Mouse (Mus musculus): ENCODE measurements around the gene Rbpms2.
"Not testable (repeated sequence)": the region's sequence is repeated elsewhere in the genome, so short reads cannot be mapped to it uniquely, and the experiment has no call there.

Gene Rbpms2

DNA sequence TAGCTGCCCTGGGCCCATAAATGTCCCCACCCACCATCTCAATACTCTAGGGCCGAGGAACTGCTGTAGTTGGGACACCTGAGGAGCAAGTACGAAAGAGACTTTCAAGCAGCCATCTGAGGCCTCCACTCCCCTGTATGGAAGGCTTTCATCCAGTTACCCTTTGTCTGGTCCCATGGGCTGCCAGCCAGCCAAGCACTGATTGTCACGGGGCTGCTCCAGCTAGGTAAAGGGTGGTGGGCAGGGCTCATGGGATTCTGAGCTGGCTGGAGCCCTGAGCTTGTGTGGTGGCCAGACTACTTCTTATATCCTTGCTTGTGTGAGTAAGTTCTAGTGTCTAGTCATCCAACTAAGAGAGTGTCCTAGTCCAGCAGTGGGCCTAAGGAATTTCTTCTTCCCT, 27.8 kb downstream of the Rbpms2 start:
- DNase-seq (ENCODE audit: low spot score) = no peak

DNA sequence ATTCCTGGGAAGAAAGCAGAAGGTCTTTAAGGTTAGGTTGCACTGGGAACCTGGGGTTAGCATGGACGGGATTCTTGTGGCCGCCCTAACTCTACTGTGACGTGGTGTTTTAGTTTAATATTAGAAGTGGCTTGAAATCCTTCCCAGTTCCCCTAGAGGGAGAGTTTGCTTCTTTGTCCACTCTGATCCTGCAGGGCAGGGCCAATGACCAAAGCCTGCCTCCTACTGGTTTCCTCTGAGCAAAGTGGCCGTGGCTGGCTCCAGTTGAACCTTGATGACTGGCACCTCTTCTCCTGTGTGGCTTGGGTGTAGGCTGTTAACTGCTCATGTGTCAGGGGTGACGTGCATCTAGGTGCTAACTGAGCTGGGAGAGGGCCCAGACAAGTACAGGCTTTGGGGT, 31.6 kb downstream of the Rbpms2 start:
- DNase-seq (ENCODE audit: low spot score) = no peak

DNA sequence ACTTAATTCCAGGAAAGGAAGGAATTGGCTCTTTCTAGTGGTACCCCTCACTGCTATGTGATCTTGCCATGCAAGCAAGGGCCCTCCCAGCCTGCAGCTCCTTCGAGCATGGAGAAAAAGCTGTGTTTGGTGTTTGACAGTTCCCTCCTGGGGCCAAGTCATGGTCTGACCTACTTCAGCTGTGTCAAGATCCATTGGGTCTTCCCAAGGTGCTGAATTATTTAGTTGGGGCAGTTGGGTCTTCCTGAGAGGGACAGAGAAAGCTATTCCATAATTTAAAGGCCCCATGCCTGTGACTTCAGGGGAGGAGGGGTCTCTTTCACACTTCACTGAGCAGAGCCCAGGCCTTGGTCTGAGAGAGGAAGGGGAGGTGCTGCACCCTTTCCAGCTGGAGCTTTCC, 32.0 kb downstream of the Rbpms2 start:
- DNase-seq (ENCODE audit: low spot score) = no peak

DNA sequence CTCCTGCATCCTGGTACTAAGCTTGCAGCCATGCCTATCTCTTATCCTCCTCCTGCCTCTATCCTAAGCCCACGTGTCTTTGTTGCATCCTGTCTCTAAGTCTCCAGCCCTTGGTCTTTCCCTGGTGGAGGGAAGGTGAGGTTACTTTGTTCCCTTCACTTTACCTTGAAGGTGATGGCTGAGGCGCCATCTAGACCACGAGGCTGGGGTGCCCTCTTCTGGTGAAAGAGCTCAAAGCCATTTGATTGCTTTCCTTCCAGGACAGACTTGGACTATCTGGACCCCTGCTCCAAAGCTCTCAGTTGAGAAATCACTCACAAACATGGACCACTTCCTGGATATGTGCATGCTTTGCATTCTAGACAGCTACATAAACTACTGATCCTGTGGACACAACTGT, 34.7 kb downstream of the Rbpms2 start:
- peak; percentile 48 for DNase-seq (ENCODE audit: low spot score)

DNA sequence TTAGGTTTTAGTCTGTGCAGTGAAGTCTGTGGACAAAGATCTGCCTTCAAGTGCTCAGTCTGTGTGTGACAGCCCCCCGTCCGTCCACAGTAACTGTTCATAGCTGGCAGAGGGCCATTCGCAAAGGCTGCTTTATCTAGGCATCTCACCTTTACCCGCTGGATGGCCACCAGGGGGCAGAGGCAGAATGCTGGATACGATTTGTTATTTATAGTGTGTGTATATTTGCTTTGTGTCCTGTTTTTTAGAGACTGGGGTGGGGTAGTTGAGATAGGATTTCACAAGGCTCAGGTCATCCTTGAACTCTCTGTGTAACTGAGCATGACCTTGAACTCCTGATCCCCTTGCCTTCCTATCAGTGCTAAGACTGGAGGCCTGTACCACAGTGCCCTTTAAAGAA, 36.6 kb downstream of the Rbpms2 start:
- peak; percentile 48 for DNase-seq (ENCODE audit: low spot score)

DNA sequence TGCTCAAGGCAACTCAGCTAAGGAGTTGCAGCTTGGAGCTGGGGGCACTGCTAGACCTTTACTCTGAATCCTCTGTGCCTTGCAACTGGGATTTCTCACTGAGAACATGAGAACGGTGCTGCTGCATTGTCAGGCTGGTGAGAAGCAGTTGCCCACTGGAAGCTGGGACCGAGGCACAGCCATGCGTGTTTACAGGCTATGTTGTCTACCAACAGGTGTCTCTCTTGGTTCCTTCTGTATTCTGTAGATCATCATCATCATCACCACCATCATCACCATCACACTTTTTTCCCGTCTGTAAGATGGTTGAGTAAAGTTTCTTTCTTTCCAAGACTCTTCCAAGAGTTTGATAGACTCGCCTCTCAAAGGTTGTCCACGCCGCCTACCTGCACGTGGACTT, 38.3 kb downstream of the Rbpms2 start, which contains the start of gene Oaz2:
Gene Oaz2 (plus strand): TSS at position 301 of the 400 bp plus-strand sequence.
- no peak for DNase-seq (ENCODE audit: low spot score)

DNA sequence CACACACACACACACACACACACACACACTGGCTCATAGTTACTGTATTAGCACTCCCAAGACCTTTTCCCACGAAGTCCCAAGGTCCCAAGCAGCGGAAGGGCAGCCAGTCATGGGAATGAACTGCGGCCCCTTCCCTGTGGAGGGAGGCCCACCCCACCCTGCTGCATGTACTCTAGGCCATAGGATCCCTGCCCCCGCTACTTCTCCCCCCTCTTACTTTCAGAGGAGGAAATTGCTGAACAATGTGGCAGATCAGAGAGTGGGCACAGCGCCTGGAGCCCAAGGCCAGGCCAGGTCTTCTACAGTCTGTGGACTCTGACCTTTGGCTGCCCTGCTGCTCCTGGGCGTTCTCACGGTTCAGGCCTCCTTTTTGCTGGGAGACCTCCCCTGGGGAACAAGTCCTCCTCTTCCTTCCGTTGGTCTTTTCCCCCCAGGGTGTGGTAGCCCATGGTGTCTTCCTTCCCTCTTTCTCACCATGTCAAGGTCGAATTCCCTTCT, 42.0 kb downstream of the Rbpms2 start:
- DNase-seq (ENCODE audit: low spot score) = no peak

DNA sequence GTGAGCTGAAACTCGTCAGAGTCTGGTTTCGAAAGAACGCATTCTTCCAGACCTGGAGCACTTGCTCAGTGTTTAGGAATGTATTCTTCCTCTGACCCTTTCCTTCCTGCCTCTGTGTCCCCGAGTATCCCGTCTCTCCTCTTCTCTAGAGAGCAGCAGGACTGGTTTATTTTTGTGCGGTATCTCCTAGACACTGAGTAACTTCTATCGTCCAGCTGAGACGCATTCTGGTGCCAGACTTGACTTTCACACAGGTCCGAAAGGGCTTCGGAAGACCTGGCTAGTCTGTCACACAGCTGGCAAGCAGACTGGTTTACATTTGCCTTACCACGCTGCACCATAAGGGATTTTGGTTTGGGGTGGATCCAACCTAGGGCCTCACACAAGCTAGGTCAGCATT, 43.5 kb downstream of the Rbpms2 start:
- no peak for DNase-seq (ENCODE audit: low spot score)

DNA sequence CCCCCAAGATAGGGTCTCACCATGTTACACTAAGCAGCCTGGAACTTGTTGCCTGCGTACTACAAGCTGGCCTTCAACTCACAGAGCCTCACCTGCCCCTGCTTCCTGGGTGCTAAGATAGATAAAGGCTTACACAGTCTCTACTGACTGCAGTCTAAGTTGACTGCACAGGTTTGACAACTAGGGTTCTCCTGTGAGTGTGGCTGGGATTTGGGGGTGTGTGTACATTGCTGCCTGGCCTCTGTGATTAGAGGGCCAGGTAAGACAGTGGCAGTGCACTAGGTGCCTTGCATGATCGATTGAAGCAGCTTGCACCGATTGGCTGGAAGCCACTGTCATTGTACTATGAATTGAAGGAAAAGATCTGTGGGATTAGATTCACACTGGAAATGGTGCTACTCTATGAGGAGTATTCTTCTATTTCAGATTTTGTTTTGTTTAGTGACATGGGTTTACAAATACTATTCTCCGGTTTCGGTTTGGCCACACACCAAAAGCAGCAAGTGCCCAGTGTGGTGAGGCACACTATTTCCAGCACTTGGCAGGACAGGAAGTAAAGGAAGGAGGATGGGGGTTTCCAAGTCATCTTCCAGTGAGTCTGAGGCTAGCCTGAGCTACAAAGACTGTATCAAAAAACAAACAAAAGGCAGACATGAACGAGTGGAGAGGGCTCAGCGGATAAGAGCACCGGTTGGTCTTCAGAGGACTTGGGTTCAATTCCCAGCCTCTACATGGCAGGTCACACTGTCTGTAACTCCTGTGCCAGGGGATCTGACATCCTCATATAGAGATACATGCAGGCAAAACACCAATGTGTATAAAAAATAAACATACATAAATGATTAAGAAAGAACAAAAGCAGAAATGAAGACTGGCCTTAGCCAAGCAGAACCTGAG, 46.3 kb downstream of the Rbpms2 start:
- DNase-seq (ENCODE audit: low spot score) = no peak

DNA sequence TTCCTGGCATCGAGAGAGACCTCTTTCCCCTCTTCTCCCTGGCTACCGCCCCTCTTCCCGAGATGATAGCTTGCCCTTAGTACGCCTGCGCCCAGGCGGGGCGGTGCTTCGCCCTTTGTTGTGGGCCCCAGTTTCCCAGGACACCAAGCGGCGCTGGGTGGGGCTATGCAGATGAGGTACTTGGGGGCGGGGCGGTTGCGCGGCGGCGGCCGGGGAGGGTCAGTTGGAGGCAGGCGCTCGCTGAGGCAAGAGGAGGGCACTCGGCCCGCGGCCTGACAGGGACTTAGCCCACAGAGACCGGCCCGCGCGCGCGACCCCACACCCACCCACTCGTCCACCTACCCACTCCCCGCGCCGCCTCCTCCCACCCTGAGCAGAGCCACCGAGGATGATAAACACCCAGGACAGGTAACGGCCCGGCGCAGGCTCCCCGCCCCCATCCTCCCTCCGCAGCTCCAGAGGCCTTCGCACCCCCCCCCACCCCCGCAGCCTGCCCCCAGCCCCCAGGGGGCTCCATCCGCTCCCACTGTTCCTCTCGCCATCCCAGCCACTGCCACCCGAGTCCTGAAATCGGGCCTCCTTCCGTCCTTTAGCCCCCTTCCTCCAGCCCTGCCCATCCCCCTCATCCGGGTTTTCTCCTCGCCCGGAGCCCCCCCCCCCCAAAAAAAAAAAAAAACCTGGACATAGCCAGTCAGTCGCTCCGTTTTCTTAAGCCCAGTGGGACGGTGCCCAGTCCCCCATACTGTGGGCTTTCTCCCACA, 47.1 kb downstream of the Rbpms2 start:
- peak; percentile 90 for DNase-seq (ENCODE audit: low spot score)

DNA sequence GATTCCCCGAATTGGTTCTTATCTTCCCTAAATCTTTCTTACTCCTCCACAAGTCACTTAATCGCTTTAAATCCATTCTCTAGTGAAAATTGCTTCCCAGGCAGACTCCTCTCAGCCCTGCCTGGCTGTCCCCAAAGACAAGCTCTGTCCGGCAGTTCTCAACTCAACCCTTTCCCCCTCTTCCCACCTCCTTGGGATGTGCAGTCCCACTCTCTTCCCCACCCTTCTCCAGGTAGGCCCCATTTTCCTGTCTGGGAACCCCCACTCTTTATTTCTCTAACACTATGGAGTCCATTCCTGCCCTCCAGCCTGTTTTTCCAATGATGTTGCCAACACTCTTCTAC, 47.6 kb downstream of the Rbpms2 start:
- DNase-seq (ENCODE audit: low spot score) = no peak

DNA sequence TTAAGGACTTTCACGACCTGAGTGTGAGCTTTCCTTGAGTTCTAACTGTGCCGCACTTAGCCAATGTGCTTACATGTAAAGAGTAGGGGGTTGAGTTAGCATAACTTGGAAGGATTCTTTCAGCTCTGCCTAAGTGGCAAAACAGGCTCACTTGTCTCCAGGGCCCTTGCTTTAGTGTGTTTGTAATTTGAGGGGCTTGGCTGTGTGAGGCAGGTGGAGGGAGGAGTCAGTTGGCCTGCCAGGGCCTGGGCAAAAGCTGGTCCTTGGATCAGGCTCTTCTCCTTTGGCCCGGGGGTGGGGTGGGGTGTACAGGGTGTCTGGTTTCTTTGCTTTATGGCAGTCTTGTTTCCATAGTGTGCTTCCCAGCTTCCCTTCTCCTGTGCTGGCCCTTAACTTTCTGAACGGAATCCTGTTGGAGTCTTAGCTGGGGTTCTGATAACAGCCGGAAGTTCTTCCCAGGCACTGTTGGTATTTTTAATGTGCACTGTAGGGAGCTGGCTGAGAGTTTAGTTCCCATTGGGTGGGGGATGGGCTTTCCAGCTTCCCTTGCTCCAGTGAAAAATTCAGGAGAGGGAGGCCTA, 49.8 kb downstream of the Rbpms2 start:
- DNase-seq (ENCODE audit: low spot score) = no peak

DNA sequence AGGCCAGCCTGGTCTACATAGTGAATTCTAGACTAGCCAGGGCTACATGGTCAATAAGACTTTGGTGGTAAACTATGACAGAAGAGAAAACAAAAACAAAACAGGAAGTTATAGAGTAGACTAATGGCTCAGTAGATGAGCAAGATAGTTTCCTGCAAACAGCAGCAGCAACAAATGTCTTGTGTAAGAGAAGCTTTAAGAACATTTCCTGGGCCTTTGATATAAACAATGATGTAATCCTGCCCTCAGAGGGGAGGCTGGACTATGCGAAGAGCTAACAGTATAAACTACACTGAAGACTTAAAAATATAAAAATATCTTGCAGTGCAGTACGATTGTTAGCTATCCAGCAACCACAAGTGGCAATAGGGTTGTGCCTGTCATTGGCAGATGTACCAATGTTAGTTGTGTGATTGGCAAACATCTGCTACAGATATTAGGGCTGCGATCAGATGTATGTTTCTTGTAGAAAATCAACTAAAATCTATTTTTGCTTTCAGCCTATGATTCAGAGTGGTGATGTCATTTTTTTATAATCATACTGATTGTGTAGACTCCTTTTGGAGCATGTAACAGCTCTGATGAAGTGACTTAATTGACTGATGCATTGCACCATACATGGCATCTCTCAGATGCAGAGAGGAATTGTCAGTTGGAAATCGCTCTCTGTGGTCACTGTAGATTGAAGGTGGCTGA, 51.6 kb downstream of the Rbpms2 start:
- DNase-seq (ENCODE audit: low spot score) = no peak

DNA sequence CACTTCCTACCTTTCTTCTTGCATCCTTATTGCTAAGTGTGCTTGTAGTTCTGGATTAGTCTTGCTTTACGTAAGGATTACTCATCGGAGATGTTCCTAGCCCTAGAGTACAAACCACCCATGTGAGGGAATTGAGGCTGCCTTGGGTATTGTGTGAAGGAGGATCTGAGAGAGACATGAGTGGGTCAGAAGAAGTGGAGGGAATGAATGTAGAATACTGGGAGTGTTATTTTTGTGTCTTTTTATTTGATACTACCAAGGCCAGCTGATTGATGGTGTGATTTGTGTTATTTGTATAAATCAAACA, 52.1 kb downstream of the Rbpms2 start:
- no peak for DNase-seq (ENCODE audit: low spot score)

DNA sequence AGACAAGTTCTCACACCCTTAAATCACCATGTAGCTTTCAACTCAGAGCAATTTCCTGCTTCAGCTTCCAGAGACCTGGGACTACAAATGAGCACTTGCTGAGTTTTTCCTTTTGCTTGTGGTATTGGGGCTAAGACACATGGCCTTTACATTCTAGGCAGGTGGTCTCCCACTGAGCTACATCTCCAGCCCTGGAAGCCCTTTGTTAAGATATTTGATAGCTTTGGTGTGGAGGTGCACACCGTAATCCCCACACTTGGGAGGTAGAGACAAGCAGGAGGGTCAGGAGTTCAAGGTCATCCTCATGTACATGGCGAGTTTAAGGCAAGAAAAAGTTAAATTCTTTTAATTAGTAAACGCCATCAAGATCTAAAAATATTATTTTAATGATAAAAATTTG, 52.7 kb downstream of the Rbpms2 start:
- no peak for DNase-seq (ENCODE audit: low spot score)

DNA sequence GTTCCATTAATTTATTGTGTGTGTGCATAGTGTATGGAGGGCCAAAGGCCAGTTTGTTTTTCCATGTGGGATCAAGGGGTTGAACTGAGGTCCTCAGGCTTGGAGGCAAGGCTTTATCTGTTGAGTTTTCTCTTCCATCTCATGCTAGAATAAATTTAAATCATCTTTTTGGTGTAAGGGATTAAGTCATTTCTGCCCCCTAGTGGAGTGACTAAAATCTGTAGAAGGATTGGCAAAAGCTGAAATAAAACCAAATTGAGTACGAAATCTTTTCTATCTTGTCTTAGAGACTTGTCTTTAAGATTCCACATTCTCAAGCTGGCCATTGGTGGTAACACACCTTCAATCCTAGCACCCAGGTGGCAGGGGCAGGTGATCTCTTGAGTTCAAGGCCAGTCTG, 53.5 kb downstream of the Rbpms2 start:
- DNase-seq (ENCODE audit: low spot score) = no peak

DNA sequence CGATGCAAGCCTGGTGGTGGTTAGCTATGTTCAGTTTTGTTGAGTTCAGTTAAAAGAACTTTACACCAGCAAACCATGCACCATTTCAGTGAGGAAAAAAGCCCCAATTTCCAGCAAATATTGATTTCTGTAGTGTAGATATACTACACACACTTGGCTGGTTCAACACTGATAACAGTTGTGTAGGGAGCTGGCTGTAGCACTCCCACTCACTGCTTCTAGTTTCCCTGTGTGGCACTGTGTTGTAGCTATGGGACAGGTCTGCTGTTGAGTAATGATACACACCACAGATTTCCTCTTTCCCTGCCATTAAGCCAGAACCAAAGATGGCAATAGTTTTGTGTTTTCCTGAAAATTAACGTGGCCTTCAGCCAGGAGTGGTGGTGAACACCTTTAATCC, 55.3 kb downstream of the Rbpms2 start:
- no peak for DNase-seq (ENCODE audit: low spot score)

DNA sequence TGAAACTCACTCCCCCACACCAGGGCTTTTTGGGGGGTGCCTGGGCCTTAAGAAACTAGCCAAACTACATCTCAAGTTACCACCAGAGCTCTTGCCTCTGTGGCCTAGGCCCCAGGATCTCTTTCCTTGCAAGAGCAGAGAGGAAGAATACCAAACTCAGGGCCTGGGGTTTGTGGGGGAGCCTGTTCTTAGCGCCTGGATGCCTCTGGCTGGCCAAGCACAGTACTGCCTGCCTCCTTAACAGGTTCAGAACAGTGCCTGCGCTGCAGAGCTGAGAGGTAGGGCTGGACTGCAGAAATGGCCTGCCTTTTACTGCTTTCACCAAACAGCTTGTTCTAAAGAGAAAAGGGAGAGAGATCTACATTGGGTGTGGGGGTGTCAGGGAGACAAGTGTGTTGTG, 60.4 kb downstream of the Rbpms2 start:
- DNase-seq (ENCODE audit: low spot score) = not testable (repeated sequence)

DNA sequence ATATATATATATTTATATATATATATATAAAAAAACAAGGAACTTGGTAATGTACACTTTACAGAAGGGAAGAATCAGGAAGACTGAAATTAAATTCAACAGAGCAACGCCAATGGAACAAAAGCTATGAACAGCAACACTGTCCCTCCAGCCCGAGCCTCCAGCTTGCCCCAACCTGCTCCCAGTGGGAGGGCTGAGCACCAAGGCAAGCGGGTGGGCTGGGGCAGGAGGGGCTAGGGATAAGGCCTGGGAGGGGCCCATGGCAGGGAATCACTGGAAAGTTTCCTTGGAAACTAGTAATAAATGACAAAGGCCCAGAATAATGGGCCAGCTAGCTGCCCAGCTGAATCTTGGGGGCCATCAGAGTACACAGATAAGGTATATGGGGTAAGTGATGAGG, 63.0 kb downstream of the Rbpms2 start:
- no peak for DNase-seq (ENCODE audit: low spot score)

DNA sequence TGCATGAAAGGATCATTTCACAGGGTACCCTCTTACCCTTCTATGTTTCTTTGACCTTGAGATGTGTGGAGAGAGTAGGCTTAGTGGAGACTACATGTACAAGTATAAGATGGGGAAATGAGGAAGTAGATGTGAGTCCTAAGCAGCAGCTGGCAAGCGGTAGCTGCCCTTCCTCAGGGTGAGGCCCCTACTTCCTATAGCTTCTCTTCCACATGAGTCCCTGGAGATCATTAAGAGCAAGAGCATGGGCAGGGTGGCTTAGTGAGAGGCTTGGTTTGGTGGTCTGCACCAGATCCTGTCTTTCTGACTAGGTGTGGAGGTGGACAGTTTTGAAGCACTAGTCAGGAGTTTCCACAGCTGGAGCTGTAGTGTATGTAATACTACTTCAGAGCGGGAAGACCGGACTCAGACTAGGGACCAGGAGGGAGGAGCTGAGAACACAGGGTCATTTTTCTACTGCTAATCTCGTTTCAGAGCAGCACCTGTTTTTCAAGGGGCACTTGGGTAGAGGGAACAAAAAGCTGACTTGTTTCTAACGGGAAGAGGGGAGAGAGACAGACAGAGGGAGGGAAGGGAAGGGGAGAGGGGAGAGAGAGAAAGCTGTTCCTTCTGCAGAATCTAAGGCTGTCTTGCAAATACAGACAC, 63.6 kb downstream of the Rbpms2 start:
- no peak for DNase-seq (ENCODE audit: low spot score)

DNA sequence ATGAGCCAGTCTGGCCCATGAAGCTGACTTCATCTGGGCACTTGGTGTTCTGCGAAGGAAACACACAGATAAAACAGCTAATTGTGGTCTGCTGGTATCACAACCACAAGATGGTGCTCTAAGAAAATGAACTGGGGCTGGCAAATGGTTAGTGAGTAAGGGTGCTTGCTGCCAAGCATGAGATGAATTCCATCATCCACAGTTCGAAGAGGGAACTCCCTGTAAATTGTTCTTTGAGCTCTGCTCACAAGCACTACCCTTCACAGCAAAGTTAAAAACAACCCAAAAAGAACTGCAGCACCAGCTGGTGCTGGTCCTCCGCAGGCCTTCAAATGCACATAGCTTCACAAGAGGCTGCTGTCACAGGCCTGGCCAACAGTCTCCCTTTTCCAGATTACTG, 66.2 kb downstream of the Rbpms2 start:
- no peak for DNase-seq (ENCODE audit: low spot score)

DNA sequence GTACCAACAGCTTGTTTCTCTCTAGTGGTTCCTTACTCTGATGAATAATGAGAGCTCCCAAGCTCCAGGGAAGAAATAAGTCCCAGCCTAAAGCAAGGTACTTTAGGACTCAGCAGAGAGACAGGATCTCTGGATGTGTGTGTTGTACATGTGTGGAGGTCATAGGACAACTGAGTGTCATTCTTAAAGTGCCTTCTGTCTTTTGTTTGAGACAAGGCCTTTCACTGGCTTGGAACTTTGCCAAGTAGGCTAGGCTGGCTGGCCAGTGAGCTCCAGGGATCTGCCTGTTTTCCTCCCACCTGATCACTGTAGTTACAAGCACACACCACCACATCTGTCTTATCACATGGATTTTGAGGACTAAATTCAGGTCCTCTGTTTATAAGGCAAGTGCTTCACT, 66.9 kb downstream of the Rbpms2 start:
- DNase-seq (ENCODE audit: low spot score) = no peak

All from T-cell, adult 2 months (primary cell).